Mouse (Mus musculus): ENCODE results near the gene Adam11. TPM values are rescaled to one million over a fixed set of nuclear protein-coding genes. Genes with fewer than 3 reads are reported as not detected.

Gene Adam11
- total RNA-seq, 2 experiments from 2014 or later, result 109 to 114 TPM

DNA sequence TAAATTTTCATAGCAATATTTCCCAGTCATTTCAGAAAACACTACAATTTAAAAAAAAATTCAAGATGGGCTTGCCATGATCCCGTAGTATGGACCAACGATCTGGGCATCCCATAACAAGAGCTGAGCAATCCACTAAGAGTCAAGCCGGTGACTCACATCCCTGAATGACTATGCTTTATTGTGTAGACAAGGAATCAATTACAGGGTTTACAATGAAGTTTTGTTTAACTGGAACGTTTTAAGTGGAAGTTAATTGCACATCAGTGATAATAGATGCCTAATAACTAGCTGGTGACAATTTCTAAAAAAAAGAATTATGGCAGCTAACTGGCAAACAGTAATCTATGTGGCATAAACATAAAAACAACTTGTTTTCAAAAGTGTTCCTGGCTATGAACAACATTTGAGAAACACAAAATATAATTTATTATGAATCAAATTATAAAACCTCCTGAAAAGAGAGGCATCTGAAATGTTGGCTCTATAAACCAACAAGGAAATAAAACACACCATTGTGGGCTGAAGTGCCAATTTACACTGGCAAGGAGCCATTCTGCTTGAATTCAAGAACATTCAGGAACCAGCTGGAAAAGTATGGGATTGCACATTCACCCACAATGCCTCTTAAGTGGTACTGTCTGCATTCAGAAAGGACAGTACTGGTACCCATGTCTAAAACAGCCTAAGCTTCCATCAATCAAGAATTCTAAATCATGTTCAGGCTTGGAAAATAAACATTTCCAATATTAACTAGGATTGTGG is 49.7 kb downstream of the Adam11 start:
- peak in 1 of 2 experiments; percentile 67 for DNase-seq (ENCODE audit: extremely low spot score in 1 of 2, low spot score in 2 of 2)
- intact Hi-C loops (cut with DNase I), result no loop called here

DNA sequence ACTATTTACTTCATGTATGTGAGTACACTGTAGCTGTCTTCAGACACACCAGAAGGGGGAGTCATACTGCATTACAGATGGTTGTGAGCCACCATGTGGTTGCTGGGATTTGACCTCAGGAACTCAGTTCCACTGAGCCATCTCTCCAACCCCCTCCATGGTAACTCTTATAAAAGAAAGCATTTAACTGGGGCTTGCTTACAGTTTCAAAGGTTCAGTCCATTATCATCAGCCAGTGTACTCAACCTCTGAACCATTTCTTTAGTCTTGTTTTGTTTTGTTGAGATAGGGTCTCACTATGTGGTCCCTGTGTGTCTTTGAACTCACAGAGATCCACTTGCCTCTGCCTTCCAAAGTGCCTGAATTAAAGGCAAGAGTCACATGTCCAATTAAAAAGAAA is 53.6 kb downstream of the Adam11 start:
- no peak for DNase-seq (ENCODE audit: extremely low spot score in 1 of 2, low spot score in 2 of 2)
- intact Hi-C loops (cut with DNase I), result loop anchor here (5.0 kb wide), 1 partner anchor 38 kb away; no protein-coding TSS in a partner anchor

DNA sequence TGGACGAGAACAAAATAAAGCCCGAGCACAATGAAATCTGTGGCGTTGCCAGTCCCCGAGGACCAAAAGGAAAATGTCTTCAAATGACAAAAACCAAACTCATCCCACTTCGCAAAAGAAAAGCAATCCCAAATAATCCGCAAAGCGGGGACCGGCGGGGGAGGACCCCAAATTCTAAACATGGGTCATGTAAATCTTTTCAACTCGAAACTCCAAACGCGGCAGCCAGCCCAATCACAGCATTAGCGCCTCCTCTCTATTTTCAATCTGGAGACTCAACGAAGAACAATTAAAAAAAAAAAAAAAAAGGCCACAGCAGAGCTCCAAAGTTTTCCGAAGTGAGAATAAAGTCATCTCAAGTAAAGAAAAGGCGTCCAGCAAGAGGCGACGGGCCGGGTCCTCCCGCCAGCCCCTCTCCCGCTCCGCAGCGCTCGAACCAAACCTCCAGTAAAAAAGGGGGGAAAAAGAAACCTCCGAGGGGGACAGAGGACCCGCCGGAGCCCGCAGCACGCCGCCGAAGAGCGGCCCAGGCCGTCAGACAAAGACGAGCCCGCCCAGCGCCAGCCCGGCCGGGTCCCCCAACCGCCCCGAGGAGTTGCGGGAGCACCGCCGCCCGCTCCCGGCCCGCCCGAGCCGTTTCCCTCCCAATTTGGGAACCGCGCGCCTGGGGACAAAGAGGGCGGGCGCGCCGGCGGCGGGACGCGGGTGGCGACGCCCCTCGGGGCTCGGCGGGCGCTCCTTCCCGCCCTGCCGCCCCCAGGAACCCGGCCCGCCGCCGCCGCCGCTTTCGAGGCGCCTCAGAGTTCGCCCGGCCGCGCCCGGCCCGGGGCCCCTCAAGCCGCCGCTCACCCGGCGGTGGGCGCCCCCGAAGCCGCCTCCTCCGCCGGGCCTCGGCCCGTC is 57.1 kb downstream of the Adam11 start:
- DNase-seq (ENCODE audit: extremely low spot score in 1 of 2, low spot score in 2 of 2), result peak in 1 of 2 experiments; percentile 64
- intact Hi-C loops (cut with DNase I), result loop anchor here (5.0 kb wide), 1 partner anchor 41 kb away; no protein-coding TSS in a partner anchor

DNA sequence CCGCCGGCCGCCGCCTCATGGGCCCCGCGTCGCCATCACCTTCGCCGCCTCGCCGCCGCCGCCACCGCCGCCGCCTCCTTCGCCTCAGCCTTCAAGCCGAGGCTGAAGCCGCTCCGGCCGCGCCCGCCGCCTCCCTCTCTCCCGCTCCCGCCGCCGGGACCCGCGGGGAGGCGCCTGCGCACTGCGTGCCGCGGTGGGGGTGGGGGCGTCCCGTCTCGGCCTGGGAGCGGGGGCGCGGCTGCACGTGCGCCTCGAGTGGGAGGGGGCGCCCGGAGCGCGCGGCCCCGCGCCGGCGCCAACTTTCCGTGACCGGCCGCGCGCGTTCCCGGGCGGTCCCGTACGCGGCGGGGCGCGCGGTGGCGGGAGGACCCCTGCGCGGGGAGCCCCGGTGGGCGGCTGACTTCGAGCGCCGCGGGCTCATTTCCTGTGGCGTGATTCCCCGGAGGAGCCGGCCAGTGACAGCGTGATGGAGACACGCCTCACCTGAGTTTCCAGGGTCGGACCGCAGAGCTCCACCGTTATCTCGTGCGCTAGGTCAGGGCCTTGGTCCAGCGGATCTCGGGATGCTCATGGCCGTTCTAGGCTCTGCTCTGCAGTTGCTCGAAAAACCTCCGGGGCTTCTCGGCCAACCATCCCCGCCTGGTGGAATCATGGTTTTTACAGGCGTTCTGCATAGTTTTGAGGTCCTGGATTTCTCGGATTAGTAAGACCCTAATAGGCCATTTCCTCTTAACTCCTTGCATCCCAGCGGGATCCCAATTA is 58.0 kb downstream of the Adam11 start, which contains the start of gene Gjc1:
TSS of gene Gjc1 (minus strand) at position 680 of the 762 bp plus-strand sequence.
- intact Hi-C loops (cut with DNase I), result loop anchor here (5.0 kb wide), 1 partner anchor 42 kb away; no protein-coding TSS in a partner anchor
- peak in 1 of 2 experiments; percentile 87 for DNase-seq (ENCODE audit: extremely low spot score in 1 of 2, low spot score in 2 of 2)

DNA sequence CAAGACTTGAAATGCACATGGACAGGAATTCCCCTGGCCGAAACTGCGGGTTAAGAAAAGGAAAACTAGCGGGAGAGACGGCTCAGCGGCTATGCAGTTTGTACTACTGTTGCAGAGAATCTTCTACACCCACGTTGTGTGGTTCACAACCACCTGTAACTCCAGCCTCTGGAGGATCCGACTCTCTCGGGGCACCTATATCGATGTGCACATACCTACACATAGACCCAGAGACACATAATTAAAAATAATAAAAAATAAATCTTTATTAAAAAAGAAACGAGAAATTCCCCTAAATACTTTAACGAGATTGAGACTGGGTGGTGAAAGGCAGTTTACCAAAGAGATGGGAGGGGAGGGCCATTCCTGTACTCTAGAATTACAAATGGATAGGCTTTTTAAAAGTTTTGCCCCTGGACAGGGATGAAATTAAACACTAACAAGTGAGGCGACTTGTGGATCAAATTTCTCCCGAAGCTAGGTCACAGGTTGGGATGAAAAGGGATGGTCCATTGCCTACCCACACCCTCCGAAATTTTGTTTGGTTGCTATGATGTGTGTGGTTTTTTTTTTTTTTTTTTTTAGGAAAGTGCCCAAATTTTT is 58.6 kb downstream of the Adam11 start:
- DNase-seq (ENCODE audit: extremely low spot score in 1 of 2, low spot score in 2 of 2), result no peak
- intact Hi-C loops (cut with DNase I), result loop anchor here (5.0 kb wide), 1 partner anchor 43 kb away; no protein-coding TSS in a partner anchor

DNA sequence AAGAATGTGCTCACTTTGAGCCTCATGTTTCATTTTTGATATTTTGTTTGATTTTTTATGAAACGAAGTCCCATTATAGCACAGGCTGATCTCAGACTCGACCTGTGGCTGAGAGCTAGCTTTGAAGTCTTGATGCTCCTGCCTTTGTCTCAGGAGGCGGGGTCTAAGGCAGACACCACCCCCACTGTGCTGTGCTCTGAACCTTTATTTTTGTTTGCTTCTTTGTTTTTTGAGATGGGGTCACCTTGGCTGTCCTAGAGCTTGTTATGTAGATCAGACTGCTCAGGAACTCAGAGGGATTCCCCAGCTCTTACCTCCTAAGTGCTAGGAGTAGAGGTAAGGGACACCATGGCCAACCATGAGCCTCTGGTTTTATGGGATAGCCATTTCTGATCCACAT is 59.2 kb downstream of the Adam11 start:
- peak in 1 of 2 experiments; percentile 21 for DNase-seq (ENCODE audit: extremely low spot score in 1 of 2, low spot score in 2 of 2)
- intact Hi-C loops (cut with DNase I), result no loop called here

DNA sequence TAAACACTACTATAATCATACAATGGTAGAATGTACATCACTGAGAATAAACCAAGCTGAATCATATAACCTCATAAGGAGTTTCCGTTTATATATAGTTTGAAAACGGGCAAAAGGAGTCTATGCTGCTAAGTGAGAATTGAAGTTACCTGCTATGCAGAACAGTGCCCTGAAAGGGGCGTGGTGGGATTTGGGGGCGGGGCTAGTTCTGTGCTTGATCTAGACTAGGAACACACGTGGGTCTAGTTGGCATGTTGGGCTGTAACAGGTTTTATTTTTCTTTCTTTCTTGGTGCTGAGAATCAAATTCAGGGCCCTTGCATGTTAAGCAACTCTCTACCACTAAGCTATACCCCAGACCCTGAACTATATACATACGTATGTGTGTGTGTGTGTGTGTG is 60.0 kb downstream of the Adam11 start:
- DNase-seq (ENCODE audit: extremely low spot score in 1 of 2, low spot score in 2 of 2), result peak in 1 of 2 experiments; percentile 32
- intact Hi-C loops (cut with DNase I), result no loop called here

DNA sequence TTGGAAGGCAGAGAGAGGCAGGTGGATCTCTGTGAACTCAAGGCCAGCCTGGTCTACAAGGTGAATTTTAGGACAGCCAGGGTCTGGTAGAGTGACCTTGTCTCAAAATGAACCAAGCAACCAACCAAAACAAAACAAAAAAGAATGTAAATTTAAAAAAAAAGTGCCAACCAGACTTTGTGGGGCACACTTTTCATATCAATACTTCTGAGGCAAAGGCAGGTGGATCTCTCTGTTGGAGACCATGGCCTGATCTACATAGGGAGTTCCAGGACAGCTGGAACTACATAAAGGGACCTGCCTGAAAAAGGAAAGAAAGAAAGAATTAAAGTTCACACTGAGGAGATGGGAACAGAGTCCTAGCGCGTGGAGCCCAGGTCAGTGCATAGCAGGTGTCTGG is 65.2 kb downstream of the Adam11 start:
- DNase-seq (ENCODE audit: extremely low spot score in 1 of 2, low spot score in 2 of 2), result no peak
- intact Hi-C loops (cut with DNase I), result no loop called here

DNA sequence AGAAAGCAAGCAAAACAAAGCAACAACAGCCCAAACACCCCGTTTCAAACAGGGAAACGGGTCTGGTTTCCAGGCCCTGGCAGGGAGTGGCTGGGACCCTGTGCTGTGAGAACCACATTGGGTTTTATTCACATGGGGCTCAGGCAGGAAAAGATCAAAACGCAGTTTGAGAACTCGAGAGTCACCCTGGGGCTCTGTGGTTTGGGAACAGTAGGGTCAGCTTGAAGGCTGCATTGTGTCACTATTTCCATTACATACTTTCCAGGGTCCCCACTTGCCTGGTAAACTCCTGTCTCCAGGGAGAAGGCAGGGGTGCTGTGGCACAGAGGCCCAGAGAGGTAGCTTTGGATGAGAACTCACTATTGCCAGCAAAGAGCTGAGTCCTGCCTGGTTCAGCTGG is 65.9 kb downstream of the Adam11 start:
- DNase-seq (ENCODE audit: extremely low spot score in 1 of 2, low spot score in 2 of 2), result peak in 1 of 2 experiments; percentile 36
- intact Hi-C loops (cut with DNase I), result no loop called here

Other genes starting within 250 kb of the Adam11 start
- 10 to 100 TPM; 46.0 to 46.8 TPM for gene Gpatch8, start 205.0 kb upstream of the Adam11 start, total RNA-seq (2021)
- 1 to 10 TPM; 5.4 to 7.1 TPM for gene Gm11627, start 182.0 kb upstream of the Adam11 start, total RNA-seq (2021)
- 10 to 100 TPM in 1 of 2 experiments, 1 to 10 TPM in 1; 6.7 to 11.0 TPM for gene Fzd2, start 157.0 kb upstream of the Adam11 start, total RNA-seq (2021)
- gene Meioc, start 97.7 kb upstream of the Adam11 start, total RNA-seq (2021), result not detected
- gene Ccdc43, start 63.7 kb upstream of the Adam11 start, total RNA-seq (2021), result 10 to 100 TPM; 27.2 to 32.5 TPM
- gene Gjc1, start 58.3 kb downstream of the Adam11 start, total RNA-seq (2021), result 10 to 100 TPM; 19.7 to 26.1 TPM
- 1 to 10 TPM; 7.9 to 8.1 TPM for gene Higd1b, start 74.4 kb downstream of the Adam11 start, total RNA-seq (2021)
- gene Eftud2, start 119.5 kb downstream of the Adam11 start, total RNA-seq (2021), result 100 to 1,000 TPM; 101 to 102 TPM
- gene Ccdc103, start 119.8 kb downstream of the Adam11 start, total RNA-seq (2021), result 1 to 10 TPM; 1.3 to 1.6 TPM
- not detected for gene Fam187a, start 123.7 kb downstream of the Adam11 start, total RNA-seq (2021)
- gene Gfap, start 139.5 kb downstream of the Adam11 start, total RNA-seq (2021), result 100 to 1,000 TPM; 109 to 117 TPM
- 1 to 10 TPM; 1.2 to 1.9 TPM for gene Kif18b, start 163.7 kb downstream of the Adam11 start, total RNA-seq (2021)
- gene C1ql1, start 185.2 kb downstream of the Adam11 start, total RNA-seq (2021), result 10 to 100 TPM; 19.7 to 23.9 TPM